Mouse (Mus musculus) gastrocnemius, adult 2 months (tissue): Measurements from ENCODE around the gene Tenm1. TPM values are rescaled to one million over a fixed set of nuclear protein-coding genes. Genes with fewer than 3 reads are reported as not detected.

Experiments used
- DNase-seq: peaks from one replicate; pipeline ENCODE4 v3.0.0; 2022
- H3K27ac ChIP-seq: fragments of 200-600 bp; 2 replicates; pipeline ENCODE4 v1.8.1; 2022; ENCODE audit warnings: mild to moderate bottlenecking
- H3K4me3 ChIP-seq: fragments of 200-600 bp; 2 replicates; pipeline ENCODE4 v1.8.1; 2022; ENCODE audit warnings: mild to moderate bottlenecking, moderate library complexity
- CTCF ChIP-seq: fragments of 200-600 bp; IDR thresholded peaks from 2 replicates; pipeline ENCODE4 v1.8.1; 2022; ENCODE audit warnings: antibody characterized with exemption, mild to moderate bottlenecking, moderate library complexity
- intact Hi-C: fragments of 180-260 bp; cut with DNase I; formaldehyde crosslinking; loops from one replicate; pipeline ENCODE4 v1.15.1; 2025
- total RNA-seq, 2 experiments: library from RNA; stranded (reverse); gene quantifications; 2 replicates each; pipeline ENCODE4 v1.2.3; 2021

The Tenm1 gene
- total RNA-seq, 2 experiments from 2014 or later: not detected

DNA sequence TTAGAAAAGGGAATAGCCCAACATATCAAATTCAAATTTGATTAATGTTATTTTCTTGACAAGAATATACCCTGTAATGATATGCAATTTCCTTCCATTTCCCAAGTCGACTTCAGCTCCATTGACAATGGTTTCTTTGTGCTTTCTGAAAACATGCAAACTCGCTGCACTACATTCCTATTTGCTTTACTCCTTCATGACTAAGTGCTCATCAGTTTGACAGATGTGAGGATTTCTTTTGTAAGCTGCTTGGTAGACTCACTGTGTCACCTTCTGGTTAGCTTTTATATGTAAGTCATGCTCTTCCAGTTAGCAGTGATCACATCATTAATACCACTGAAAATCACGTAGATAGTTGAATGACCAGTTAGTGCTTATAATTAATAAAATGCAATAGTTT lies 781.8 kb downstream of the Tenm1 start:
- intact Hi-C loops: no loop called here
- Histone ChIP-seq H3K4me3 (no peak overlapping the region), H3K27ac (no peak overlapping the region)
- DNase-seq: no peak
- TF ChIP-seq CTCF: no peak

DNA sequence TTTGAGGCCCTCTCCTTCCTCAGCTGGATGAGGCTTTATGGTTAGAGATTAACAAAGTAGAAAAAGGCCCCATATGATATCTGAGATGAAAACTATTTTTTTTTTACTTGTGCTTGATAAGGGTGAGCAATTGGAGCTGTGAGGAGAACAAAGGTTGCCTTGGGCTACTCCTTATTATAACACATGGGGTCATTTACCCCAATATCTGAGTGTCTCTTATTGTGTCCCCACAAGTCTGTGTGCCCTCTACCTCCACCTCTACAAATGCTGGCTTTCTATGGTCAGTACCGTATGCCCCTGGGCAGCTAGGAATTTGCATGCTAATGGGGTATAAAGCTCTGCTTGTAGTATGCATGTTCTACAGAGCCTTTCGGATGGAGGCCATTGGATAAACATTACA lies 848.4 kb downstream of the Tenm1 start:
- intact Hi-C loops: no loop called here
- DNase-seq: no peak
- H3K4me3 ChIP-seq: no peak overlapping the region
- no peak for TF ChIP-seq CTCF
- H3K27ac ChIP-seq: no peak overlapping the region

DNA sequence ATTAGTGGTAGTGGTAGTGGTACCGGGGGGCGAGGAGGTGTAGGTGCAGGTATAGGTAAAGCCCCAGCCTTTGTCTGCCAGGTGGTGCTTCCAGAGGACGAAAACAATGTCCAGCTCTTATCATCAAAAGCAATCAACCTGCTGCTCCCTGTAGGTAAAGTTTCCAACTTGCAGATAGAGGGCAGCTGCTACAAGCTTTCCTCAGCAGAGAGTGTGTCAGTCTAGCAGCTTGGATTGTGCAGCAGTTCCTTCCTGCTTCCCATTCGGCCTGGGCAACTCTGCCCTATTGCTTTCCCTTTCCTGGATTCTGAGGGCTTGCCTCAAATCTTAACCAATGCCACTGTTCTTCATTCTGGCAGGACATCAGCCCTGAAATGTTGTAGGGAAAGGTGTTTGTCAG lies 870.2 kb downstream of the Tenm1 start:
- intact Hi-C loops: no loop called here
- no peak overlapping the region for H3K4me3 ChIP-seq
- no peak for TF ChIP-seq CTCF
- no peak for DNase-seq
- no peak overlapping the region for H3K27ac ChIP-seq

DNA sequence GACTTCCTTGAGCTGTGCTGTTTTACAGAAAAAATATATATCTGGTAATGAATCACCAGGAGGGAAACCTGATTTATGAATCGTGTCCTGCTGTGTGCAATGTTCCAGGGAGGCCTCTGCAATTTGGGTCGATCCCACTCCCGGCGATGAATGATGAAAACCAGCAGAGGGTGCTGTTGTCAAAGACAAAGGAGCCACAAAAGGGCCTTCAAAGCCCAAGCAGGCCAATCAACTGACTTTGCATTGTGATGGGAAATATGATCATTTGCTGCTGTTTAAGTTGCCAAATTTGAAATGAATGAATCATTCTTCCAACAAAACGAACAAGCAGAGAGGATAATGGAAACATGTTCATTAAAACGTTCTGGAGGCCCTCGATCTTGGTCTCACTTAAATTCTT lies 871.6 kb downstream of the Tenm1 start:
- no peak overlapping the region for H3K27ac ChIP-seq
- intact Hi-C loops: no loop called here
- TF ChIP-seq CTCF: peak; percentile 72
- peak; percentile 22 for DNase-seq
- H3K4me3 ChIP-seq: no peak overlapping the region

DNA sequence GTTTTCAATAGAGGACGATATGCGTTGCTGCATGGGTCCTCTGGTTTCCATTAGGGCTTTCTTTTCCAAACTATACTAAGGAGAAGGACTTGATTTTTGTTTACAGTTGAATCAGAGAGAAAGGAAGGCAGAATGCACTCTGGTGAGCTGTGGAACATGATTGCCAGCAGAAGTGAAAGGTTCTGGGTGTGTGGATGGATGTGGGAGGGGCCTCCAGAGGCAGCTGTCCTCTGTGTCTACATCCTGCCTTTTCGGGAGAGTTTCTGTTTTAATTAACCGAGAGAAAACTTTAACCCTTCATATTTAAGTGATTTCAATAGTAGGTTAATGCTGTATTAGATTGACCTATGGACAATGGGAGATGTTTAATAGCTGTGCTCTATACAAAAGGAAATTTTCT lies 880.4 kb downstream of the Tenm1 start:
- H3K27ac ChIP-seq: no peak overlapping the region
- TF ChIP-seq CTCF: no peak
- no peak overlapping the region for H3K4me3 ChIP-seq
- no peak for DNase-seq
- intact Hi-C loops: no loop called here

DNA sequence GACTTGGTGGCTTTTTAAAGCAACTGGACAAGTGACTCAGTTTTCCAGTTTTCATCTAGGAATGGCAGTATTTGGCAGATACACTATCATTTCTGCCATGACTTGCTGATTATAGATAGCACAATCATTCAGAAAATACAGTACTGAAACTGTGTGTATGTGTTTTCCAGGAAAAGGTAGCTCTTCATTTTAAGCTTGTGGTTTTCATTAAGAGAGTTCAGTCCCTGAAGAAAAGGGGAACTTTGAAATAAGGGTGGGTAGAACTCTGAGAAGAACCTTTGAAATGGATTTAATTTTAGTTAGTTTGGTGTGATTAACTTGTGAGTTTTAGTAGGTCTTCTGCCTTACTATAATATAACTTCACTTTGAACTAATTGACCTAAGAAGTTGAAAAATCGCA lies 883.9 kb downstream of the Tenm1 start:
- intact Hi-C loops: no loop called here
- no peak for DNase-seq
- TF ChIP-seq CTCF: no peak
- H3K27ac ChIP-seq: no peak overlapping the region
- H3K4me3 ChIP-seq: no peak overlapping the region

DNA sequence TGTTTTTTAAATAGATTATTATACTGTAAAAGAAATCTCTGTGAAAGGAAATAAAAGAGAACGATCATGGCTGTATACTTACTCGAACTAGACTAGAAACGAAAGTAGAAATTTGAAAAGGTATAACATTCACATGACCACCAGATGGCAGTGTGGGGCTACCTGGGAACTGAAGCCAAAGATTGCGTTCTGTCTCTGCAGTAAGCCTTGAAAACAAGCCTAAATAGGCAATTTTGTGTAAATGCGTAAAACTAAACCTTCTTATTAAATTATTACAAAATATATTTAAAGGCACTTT lies 888.2 kb downstream of the Tenm1 start:
- H3K4me3 ChIP-seq: peak overlapping the region; percentile 65
- peak; percentile 59 for DNase-seq
- TF ChIP-seq CTCF: peak; percentile 83
- H3K27ac ChIP-seq: peak overlapping the region; percentile 80
- intact Hi-C loops: no loop called here

DNA sequence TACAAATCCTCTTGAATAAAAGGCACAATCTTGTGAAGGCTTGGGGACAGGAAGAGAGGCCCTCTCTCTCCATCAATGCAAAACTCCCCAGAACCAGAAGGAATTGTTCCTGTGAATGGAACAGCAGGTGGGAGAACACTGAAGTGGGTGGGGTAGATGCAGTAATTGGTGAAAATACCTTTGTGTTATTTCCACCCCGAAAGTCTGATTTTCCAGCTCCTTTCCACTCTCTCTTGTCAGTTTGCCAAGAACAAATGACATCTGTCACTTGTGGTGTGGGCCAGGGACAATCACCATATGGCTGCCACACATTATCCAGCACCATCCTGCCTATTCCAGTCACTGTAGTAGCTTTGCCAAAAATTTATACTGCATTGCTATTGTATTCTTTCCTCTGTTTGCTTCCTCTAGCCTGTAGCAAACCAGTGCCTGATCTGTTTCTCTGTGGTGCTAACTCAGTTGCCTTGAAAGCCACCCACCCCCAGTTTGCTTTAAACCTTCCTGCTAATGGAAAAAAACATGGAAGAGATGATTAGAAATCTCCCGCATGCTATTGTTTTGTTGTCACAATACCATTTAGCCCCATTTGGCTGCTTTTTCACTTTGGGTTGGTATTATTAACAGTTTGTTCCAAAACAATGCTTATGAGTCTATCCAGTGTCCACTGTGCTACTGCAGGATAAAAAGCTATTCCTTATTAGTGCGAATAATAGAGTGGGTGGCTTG lies 888.7 kb downstream of the Tenm1 start:
- no peak for DNase-seq
- intact Hi-C loops: no loop called here
- no peak for TF ChIP-seq CTCF
- Histone ChIP-seq H3K4me3 (peak overlapping the region; percentile 65), H3K27ac (peak overlapping the region; percentile 80)

DNA sequence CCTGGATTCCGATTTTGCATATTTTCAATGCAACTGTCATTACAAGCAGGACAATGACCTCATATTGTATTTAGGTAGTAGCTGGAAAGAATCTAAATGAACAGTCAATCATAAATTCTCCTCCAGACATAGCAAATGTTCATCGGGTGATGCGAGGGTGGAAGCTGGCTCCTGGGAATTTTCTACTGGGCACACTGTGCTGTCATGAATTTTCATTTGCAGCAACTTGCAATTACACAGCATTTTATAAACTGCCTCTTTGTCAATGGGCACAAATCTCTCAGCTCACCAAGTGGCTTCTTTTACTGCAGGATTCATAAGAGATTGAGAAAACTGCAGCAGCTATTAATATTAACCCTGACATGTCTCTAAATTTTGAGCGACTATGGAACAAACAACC lies 898.2 kb downstream of the Tenm1 start:
- intact Hi-C loops: no loop called here

DNA sequence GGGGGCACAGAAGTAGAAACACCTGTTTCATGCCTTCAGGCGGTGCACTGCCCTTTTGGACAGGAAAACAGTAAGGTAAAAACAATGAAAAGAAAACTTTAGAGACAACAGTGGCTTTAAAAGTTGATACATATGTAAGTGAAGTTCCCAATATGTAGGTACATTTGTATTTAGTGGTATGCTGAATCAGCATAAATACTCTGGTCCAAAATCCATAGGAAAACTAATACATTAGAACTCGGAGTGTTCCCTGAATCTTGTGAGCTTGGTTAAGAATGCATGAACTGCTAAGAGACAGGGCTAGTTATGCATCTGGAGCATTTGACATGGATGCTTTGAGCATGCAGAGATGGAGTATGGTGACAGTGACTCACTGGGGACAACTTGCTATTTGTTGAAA lies 906.1 kb downstream of the Tenm1 start:
- no peak for TF ChIP-seq CTCF
- intact Hi-C loops: no loop called here
- DNase-seq: no peak
- no peak overlapping the region for H3K4me3 ChIP-seq
- H3K27ac ChIP-seq: no peak overlapping the region

More for the DNA sequence above, 898.2 kb downstream of the Tenm1 start:
- H3K27ac ChIP-seq: no peak overlapping the region
- H3K4me3 ChIP-seq: no peak overlapping the region
- DNase-seq: no peak
- TF ChIP-seq CTCF: no peak

DNA sequence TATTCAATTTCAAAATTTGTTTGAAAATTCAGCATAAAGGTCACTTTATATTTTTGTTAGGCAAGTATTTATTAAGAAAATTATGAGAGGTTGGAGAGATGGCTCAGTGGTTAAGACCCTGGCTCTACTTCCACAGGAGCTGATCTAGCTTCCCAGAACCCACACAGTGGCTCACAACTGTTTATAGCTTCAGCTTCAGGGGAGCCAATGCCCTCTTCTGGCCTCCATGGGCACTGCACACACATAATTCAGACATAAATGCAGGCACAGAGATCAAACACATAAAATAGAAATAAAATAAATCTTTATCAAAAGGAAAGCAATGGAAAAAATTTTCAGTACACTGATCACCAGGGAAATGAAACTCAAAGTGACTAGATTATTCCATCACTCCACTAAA lies 916.4 kb downstream of the Tenm1 start:
- Histone ChIP-seq H3K4me3 (no peak overlapping the region), H3K27ac (no peak overlapping the region)
- DNase-seq: no peak
- intact Hi-C loops: loop anchor here (10.0 kb wide), 1 partner anchor 168 kb away; no protein-coding TSS in a partner anchor
- peak; percentile 55 for TF ChIP-seq CTCF

DNA sequence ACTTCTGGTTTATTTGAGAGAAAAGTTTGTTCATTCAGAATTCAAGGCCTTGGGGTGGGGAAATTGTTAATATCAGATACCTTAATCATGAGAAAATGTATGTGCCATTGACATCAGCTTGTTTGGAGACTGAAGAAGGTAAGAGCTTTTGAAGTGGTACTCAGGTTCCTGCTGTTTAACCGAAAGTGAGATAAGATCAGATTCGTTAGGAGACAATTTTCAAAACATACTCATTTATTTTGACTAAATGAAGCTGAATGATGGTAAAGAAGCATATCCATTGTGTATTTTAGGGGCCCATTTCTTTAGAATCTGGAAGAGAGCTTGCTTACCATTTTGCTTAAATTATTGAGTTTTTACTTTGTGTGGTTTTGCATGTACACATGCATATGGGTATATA lies 917.8 kb downstream of the Tenm1 start:
- intact Hi-C loops: loop anchor here (10.0 kb wide), 1 partner anchor 166 kb away; no protein-coding TSS in a partner anchor
- DNase-seq: no peak
- no peak for TF ChIP-seq CTCF

DNA sequence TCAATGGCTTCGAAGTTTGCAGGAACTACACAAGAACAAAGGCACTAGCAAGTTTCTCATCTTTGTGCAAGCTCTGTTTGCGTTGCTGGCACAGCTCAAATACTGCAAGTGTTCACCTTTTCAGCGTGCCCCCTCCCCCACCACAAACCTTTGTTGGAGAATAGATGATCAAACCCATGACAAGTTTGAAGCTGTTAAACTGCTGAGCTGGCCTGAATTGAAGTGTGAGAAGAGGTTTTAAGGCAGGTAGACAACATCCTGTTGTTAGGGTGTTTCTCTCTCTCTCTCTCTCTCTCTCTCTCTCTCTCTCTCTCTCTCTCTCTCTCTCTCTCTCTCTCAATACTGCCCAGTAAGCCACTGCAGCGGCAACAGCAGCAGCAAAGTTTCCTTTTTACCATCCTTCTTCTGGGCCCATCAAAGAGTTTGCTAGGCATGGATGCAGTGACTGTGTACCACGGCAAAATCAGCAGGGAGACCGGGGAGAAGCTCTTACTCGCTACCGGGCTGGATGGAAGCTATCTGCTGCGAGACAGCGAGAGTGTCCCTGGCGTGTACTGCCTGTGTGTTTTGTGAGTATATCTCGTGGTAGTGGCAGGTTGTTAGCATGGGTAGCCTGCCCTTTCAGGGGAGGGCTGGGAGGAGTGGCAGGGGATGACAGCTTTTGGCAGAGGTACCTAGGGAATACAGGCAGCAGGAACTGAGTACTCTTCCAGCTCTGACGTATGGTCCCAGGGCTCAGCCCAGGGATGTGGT lies 926.5 kb downstream of the Tenm1 start, which contains the start of gene Sh2d1a:
TSS of gene Sh2d1a (plus strand) at position 163 of the 753 bp plus-strand sequence.
- TF ChIP-seq CTCF: no peak
- intact Hi-C loops: no loop called here

More for the DNA sequence above, 917.8 kb downstream of the Tenm1 start:
- no peak overlapping the region for H3K27ac ChIP-seq
- no peak overlapping the region for H3K4me3 ChIP-seq

More for the DNA sequence above, 926.5 kb downstream of the Tenm1 start, which contains the start of gene Sh2d1a:
- Histone ChIP-seq H3K27ac (no peak within 1 kb of the TSS), H3K4me3 (no peak within 1 kb of the TSS)
- no peak for DNase-seq
